ENCODE assay signal across 9 mouse cellular contexts in genomic region chr4:12571881-12572280, GRCm38 (mm10).
DNase-seq lines count a peak whose midpoint lies in the region; ATAC-seq and TF ChIP-seq lines count a peak whose summit lies in the region.
"Had no signal": no experiment of that assay in that cellular context is flagged by ENCODE, and none has a peak within 500 bp of the region (broad histone marks: within the 10 kb centered on the region; RNA-seq: fewer than 3 reads in every experiment).

No protein-coding gene starts in this region.

- TF ChIP-seq CTCF in heart, adult 2 months (IDR thresholded peaks at IDR 0.05): peak; percentile 66
- TF ChIP-seq CTCF in brain, embryonic 14.5 days (IDR thresholded peaks at IDR 0.05; ENCODE audit: borderline replicate concordance, extremely low read depth, insufficient read depth, insufficient read length): peak; percentile 36; the same call in 1 of the 2 replicates

- H3K27ac ChIP-seq in heart, adult 2 months: no peak overlapping the region
- no peak overlapping the region for H3K27ac ChIP-seq in hindbrain, embryonic 13.5 days
- H3K27ac ChIP-seq in midbrain, embryonic 14.5 days (replicated peaks; ENCODE audit: low read depth, low read length): no peak overlapping the region

- no peak for TF ChIP-seq POLR2A in heart, adult 2 months (IDR thresholded peaks at IDR 0.05; ENCODE audit: insufficient read depth, low read depth, low read length)
- TF ChIP-seq POLR2A in brain, embryonic 14.5 days (IDR thresholded peaks at IDR 0.05; ENCODE audit: borderline replicate concordance, extremely low read depth, insufficient read depth, insufficient read length, poor library complexity, severe bottlenecking): no peak

- H3K4me1 ChIP-seq in heart, adult 2 months (ENCODE audit: control insufficient read depth, insufficient read depth, low read length): no peaks in the 10 kb centered on the region
- H3K4me1 ChIP-seq in hindbrain, embryonic 13.5 days (replicated peaks): peaks cover 7% of the 10 kb centered on the region; the same call in 1 of the 2 replicates
- H3K4me1 ChIP-seq in midbrain, embryonic 14.5 days (ENCODE audit: control insufficient read depth, insufficient read depth, low read length): peaks cover 6% of the 10 kb centered on the region; the same call in 1 of the 2 replicates
- H3K4me1 ChIP-seq: megakaryocyte, embryonic 14.5 days had no signal

- no peak for DNase-seq in heart, adult 2 months
- DNase-seq in heart, adult 11 months: no peak
- DNase-seq in ovary, postnatal 36 days (ENCODE audit: low spot score): peak; percentile 8
- DNase-seq in ovary, adult 18-20 months (ENCODE audit: low spot score): no peak
- DNase-seq in brain, embryonic 14.5 days (ENCODE audit: low read depth): no peak
- peak; percentile 2 for DNase-seq in lung, postnatal 25 days (ENCODE audit: low spot score)
- DNase-seq in midbrain, embryonic 14.5 days: no peak

- H3K79me2 ChIP-seq in heart, adult 2 months (replicated peaks; ENCODE audit: control insufficient read depth, insufficient read depth, low read length): no peaks in the 10 kb centered on the region

- no peaks in the 10 kb centered on the region for H3K9me3 ChIP-seq in hindbrain, embryonic 13.5 days
- H3K9me3 ChIP-seq in midbrain, embryonic 14.5 days (ENCODE audit: control insufficient read depth, low read length): no peaks in the 10 kb centered on the region
- H3K9me3 ChIP-seq: megakaryocyte, embryonic 14.5 days had no signal

- no peak overlapping the region for H3K4me3 ChIP-seq in heart, adult 2 months
- no peak overlapping the region for H3K4me3 ChIP-seq in hindbrain, embryonic 13.5 days
- no peak overlapping the region for H3K4me3 ChIP-seq in midbrain, embryonic 14.5 days (replicated peaks; ENCODE audit: low read depth, low read length)
- H3K4me3 ChIP-seq: megakaryocyte, embryonic 14.5 days had no signal

- no peak for ATAC-seq in hindbrain, embryonic 13.5 days (ENCODE audit: low FRiP score)
- ATAC-seq in midbrain, embryonic 14.5 days (ENCODE audit: low FRiP score, low TSS enrichment): no peak

- intact Hi-C loops in heart, adult 2 months (cut with DNase I): no loop called here

- TF ChIP-seq EP300 in heart, adult 2 months (IDR thresholded peaks at IDR 0.05; ENCODE audit: insufficient read depth, low read depth, low read length): no peak

- no peak overlapping the region for H3K9ac ChIP-seq in heart, adult 2 months (ENCODE audit: low read depth, low read length)
- H3K9ac ChIP-seq in hindbrain, embryonic 13.5 days: no peak overlapping the region
- H3K9ac ChIP-seq in midbrain, embryonic 14.5 days (replicated peaks; ENCODE audit: low read length): no peak overlapping the region

- H3K27me3 ChIP-seq in heart, adult 2 months (ENCODE audit: control insufficient read depth, insufficient read depth, low read length): no peaks in the 10 kb centered on the region
- no peaks in the 10 kb centered on the region for H3K27me3 ChIP-seq in hindbrain, embryonic 13.5 days
- H3K27me3 ChIP-seq in midbrain, embryonic 14.5 days (ENCODE audit: control insufficient read depth, insufficient read depth, low read length): no peaks in the 10 kb centered on the region
- H3K27me3 ChIP-seq: megakaryocyte, embryonic 14.5 days had no signal

- H3K36me3 ChIP-seq in heart, adult 2 months (ENCODE audit: control insufficient read depth, insufficient read depth, low read length): no peaks in the 10 kb centered on the region
- no peaks in the 10 kb centered on the region for H3K36me3 ChIP-seq in hindbrain, embryonic 13.5 days
- no peaks in the 10 kb centered on the region for H3K36me3 ChIP-seq in midbrain, embryonic 14.5 days (ENCODE audit: control insufficient read depth, insufficient read depth, low read length)

- H3K4me2 ChIP-seq in hindbrain, embryonic 13.5 days: no peak overlapping the region
- H3K4me2 ChIP-seq in midbrain, embryonic 14.5 days (ENCODE audit: low read length): no peak overlapping the region

Comparison
In these comparisons a context has a peak if more than half of its experiments do, and no peak if none do; other contexts are left out.
1. DNase-seq: peak in ovary, postnatal 36 days (single experiment) and lung, postnatal 25 days (single experiment); none in heart, adult 2 months (0 of 2), heart, adult 11 months (single experiment), ovary, adult 18-20 months (single experiment), brain, embryonic 14.5 days (single experiment) and midbrain, embryonic 14.5 days (single experiment).